7 mouse cellular contexts compared by ENCODE assay signal in the genomic region with DNA sequence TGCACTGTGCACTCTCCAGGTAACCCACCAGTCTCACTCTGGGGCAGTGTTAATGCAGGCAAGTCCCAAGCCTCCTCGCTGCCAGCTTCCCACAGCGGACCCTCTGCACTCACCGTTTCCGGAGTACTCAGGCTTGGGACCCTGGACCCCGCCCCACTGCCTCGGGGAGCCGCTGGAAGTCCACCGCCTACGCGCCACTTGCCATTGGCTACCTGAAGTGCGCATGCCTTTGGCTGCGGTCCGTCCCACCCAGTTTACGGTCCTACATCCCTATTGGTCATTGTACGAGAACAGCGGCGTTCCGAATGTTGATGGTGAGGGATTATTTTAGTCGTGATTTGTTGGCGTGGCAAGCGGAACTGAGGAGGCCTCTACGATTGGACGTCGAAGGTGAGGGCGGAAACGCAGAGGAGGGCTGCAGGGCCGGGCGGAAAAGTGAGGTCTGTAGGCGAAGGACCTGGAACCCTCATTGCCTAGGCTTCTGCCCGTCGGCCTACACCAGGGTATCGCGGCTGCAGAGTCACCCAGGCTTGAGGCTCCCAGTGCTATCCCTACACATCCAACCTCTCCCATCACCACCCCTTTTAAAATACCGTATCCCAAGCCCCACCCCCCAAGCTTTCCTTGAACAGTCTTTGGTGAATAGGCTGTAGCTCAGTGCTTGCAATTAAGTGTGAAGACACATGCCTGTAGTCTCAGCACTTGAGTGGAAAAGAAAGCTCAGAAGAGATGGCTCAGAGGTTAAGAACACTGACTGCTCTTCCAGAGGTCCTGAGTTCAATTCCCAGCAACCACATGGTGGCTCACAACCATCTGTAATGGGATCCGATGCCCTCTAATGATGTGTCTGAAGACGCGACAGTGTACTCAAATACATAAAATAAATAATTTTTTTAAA. TPM values are rescaled to one million over a fixed set of nuclear protein-coding genes. Genes with fewer than 3 reads are reported as not detected.
DNase-seq lines count a peak whose midpoint lies in the region; ATAC-seq lines count a peak whose summit lies in the region.

A gene (minus strand): TSS at position 185 of the 898 bp plus-strand sequence.

- no peak within 1 kb of the TSS; the same call in 1 of the 2 replicates for H3K27ac ChIP-seq in intestine, embryonic 15.5 days
- H3K27ac ChIP-seq in midbrain, embryonic 10.5 days (replicated peaks), result peak within 1 kb of the TSS; percentile 82

- peak within 1 kb of the TSS; percentile 62 for H3K4me3 ChIP-seq in intestine, embryonic 15.5 days (replicated peaks)
- H3K4me3 ChIP-seq in midbrain, embryonic 10.5 days, result peak within 1 kb of the TSS; percentile 71

- no peaks in the 10 kb centered on the region for H3K27me3 ChIP-seq in intestine, embryonic 15.5 days (replicated peaks)
- no peaks in the 10 kb centered on the region for H3K27me3 ChIP-seq in midbrain, embryonic 10.5 days (ENCODE audit: low read depth, poor library complexity, severe bottlenecking)

- intact Hi-C loops in gastrocnemius, postnatal 36 days (cut with DNase I), result no loop called here
- intact Hi-C loops in left cerebral cortex, postnatal 25 days (cut with DNase I), result loop anchor here (1.0 to 2.0 kb wide), 3 partner anchors 39 to 233 kb away; a partner anchor contains a TSS

- no peaks in the 10 kb centered on the region for H3K9me3 ChIP-seq in intestine, embryonic 15.5 days
- H3K9me3 ChIP-seq in midbrain, embryonic 10.5 days (replicated peaks), result no peaks in the 10 kb centered on the region

- peak within 1 kb of the TSS; percentile 71 for H3K4me2 ChIP-seq in intestine, embryonic 15.5 days (replicated peaks)

- peaks cover 8% of the 10 kb centered on the region; the same call in 1 of the 2 replicates for H3K4me1 ChIP-seq in intestine, embryonic 15.5 days (replicated peaks)
- peaks cover 9% of the 10 kb centered on the region for H3K4me1 ChIP-seq in midbrain, embryonic 10.5 days

- peaks cover 9% of the 10 kb centered on the region; the same call in 1 of the 2 replicates for H3K36me3 ChIP-seq in intestine, embryonic 15.5 days
- peaks cover 8% of the 10 kb centered on the region; the same call in 1 of the 2 replicates for H3K36me3 ChIP-seq in midbrain, embryonic 10.5 days

- peak within 1 kb of the TSS; percentile 52 for H3K9ac ChIP-seq in intestine, embryonic 15.5 days

- peak; percentile 98 for ATAC-seq in intestine, embryonic 15.5 days

- peak; percentile 95 for DNase-seq in adrenal gland, adult 2 months
- DNase-seq in embryo, embryonic 11.5 days (ENCODE audit: low read depth, low spot score), result peak; percentile 95
- DNase-seq in gastrocnemius, postnatal 36 days, result peak; percentile 79 to 89
- DNase-seq in left cerebral cortex, postnatal 25 days (ENCODE audit: low spot score in 2 of 2), result peak; percentile 91 to 98
- peak; percentile 93 for DNase-seq in midbrain, embryonic 10.5 days (ENCODE audit: low spot score)
- peak; percentile 83 for DNase-seq in right cerebral cortex, postnatal 4 days

- 6% methylated on average over 37 of the region's 37 CpGs for WGBS in intestine, embryonic 15.5 days
- WGBS in midbrain, embryonic 10.5 days, result 7% methylated on average over 37 of the region's 37 CpGs

RNA-seq across cellular contexts. Expression of the gene that starts here (rescaled TPM):
- 10 to 100 TPM; 12.7 to 14.6 TPM for total RNA-seq in adrenal gland, adult 2 months (2021)
- polyA plus RNA-seq in adrenal gland, adult 2 months (2012; rRNA removed), result 23.5 and 25.8 TPM in 2 replicates
- 1 to 10 TPM; 4.2 to 4.4 TPM for total RNA-seq in gastrocnemius, postnatal 36 days (2021)
- polyA plus RNA-seq in intestine, embryonic 15.5 days (2015; fragmentation: Nextera tagmentation; extraction: Ambion mirVana), result 13.6 and 15.7 TPM in 2 replicates
- 10 to 100 TPM; 11.6 to 12.7 TPM for total RNA-seq in left cerebral cortex, postnatal 25 days (2021)
- polyA plus RNA-seq in midbrain, embryonic 10.5 days (2016; fragmentation: Nextera tagmentation; extraction: Ambion mirVana), result 13.6 and 14.8 TPM in 2 replicates
